Mouse (Mus musculus) heart, embryonic 15.5 days (tissue): ENCODE measurements around the gene Lmod2. TPM values are rescaled to one million over a fixed set of nuclear protein-coding genes. Genes with fewer than 3 reads are reported as not detected.

Experiments
- ATAC-seq: fragments of 200-750 bp; cut with Nextera tagmentation; replicated peaks from 2 replicates; pipeline ENCODE4 v1.8.0; 2017; ENCODE audit warnings: low read depth, moderate TSS enrichment; ENCODE audit not compliant: insufficient number of reproducible peaks, insufficient read depth, low FRiP score
- H3K27ac ChIP-seq: fragments of 300-500 bp; sonication (generic); 2 replicates; pipeline ENCODE4 v1.5.1; 2015; ENCODE audit warnings: mild to moderate bottlenecking, inconsistent platforms
- H3K27me3 ChIP-seq: fragments of 300-500 bp; sonication (generic); 2 replicates; pipeline ENCODE4 v1.6.1; 2015; ENCODE audit warnings: inconsistent platforms
- H3K36me3 ChIP-seq: fragments of 300-500 bp; sonication (generic); 2 replicates; pipeline ENCODE4 v1.6.1; 2015; ENCODE audit warnings: mild to moderate bottlenecking, inconsistent platforms
- H3K4me1 ChIP-seq: fragments of 300-500 bp; sonication (generic); replicated peaks from 2 replicates; pipeline ENCODE4 v1.6.1; 2015; ENCODE audit warnings: inconsistent platforms
- H3K4me2 ChIP-seq: fragments of 300-500 bp; sonication (generic); 2 replicates; pipeline ENCODE4 v1.6.1; 2015; ENCODE audit warnings: inconsistent platforms, mild to moderate bottlenecking, moderate library complexity
- H3K4me3 ChIP-seq: fragments of 300-500 bp; sonication (generic); 2 replicates; pipeline ENCODE4 v1.5.1; 2015; ENCODE audit warnings: mild to moderate bottlenecking, inconsistent platforms
- H3K9ac ChIP-seq: fragments of 300-500 bp; sonication (generic); 2 replicates; pipeline ENCODE4 v1.6.1; 2015; ENCODE audit warnings: mild to moderate bottlenecking, inconsistent platforms
- H3K9me3 ChIP-seq: fragments of 300-500 bp; sonication (generic); replicated peaks from 2 replicates; pipeline ENCODE4 v1.6.1; 2016; ENCODE audit warnings: inconsistent platforms
- WGBS: fragments of 180-500 bp; shearing (Covaris S2); methylation state at CpG from one replicate; pipeline ENCODE4 v1.1.7; 2015; ENCODE audit warnings: mixed read lengths; 5-methylcytosine and 5-hydroxymethylcytosine counted together
- polyA plus RNA-seq: library from polyadenylated mRNA; unstranded; fragments of >200 nt; fragmentation: Nextera tagmentation; extraction: Ambion mirVana; gene quantifications from 2 replicates; pipeline ENCODE4 v1.2.1, GENCODE M21; 2015

Gene Lmod2
- polyA plus RNA-seq, 1 experiment from 2014 or later, result 51.2 TPM

DNA sequence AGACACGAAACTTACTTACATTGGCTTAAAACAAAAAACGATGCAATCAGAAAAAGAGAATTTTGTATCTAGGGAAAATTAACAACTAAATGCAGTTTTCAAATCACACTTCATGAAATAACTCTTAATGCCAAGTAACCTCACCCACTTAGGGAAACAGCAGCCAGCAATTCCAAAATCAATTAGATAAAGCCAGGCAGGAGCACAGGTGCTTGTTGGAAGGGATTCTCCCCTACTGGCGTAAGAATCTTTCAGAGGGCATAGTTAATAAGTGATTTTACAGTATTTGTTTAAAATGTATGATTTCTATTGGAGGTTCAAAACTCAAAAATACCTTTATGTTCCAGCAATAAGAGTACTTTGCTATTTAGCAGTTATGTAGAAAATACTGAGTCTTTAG lies 45.4 kb downstream of the Lmod2 start:
- H3K36me3 ChIP-seq, result no peaks in the 10 kb centered on the region
- no peak for ATAC-seq
- H3K27me3 ChIP-seq, result no peaks in the 10 kb centered on the region
- H3K4me3 ChIP-seq, result no peak overlapping the region
- 94% methylated on average over 3 of the region's 3 CpGs for WGBS
- no peak overlapping the region for H3K9ac ChIP-seq
- H3K4me1 ChIP-seq, result peaks cover 2% of the 10 kb centered on the region; the same call in 1 of the 2 replicates
- H3K4me2 ChIP-seq, result no peak overlapping the region
- no peak overlapping the region for H3K27ac ChIP-seq
- H3K9me3 ChIP-seq, result no peaks in the 10 kb centered on the region

DNA sequence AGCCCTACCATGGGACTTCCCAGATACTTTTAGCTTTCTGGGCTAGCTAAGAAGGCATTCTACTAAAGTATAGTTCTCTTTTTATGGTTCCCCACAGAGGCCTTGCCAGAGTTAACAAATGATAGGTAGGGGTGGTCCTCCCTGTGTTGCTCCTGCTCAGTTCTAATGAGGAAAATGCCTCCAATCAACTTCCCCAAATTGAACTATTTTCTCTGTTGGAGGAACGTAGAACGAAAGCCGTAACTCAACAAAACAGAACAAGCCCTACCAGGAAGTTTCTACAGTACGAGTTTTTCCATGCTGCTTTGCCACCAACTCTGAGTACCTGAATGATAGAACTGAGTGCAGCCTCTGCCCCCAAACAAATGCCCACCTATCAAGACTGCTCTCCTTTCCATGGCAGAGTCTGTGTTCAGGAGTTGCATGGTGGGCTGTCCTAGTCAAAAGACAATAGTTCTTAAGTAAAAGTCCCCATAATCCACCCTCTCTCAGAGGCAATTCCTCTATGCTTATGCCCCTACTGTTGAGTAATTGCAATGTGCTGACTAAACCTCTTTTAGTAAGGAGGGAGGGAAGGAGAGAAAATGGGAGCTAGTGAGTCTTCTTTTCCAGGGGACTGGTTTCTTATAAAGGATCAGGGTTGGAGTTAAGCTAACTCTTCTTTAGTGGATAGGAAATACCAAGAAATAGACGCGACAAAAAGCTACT lies 47.9 kb downstream of the Lmod2 start:
- no peak for ATAC-seq
- Histone ChIP-seq H3K4me3 (no peak overlapping the region), H3K27me3 (no peaks in the 10 kb centered on the region), H3K4me1 (peaks cover 2% of the 10 kb centered on the region; the same call in 1 of the 2 replicates), H3K36me3 (no peaks in the 10 kb centered on the region), H3K9me3 (no peaks in the 10 kb centered on the region), H3K9ac (no peak overlapping the region), H3K27ac (no peak overlapping the region), H3K4me2 (no peak overlapping the region)
- 89% methylated on average over 6 of the region's 6 CpGs for WGBS

DNA sequence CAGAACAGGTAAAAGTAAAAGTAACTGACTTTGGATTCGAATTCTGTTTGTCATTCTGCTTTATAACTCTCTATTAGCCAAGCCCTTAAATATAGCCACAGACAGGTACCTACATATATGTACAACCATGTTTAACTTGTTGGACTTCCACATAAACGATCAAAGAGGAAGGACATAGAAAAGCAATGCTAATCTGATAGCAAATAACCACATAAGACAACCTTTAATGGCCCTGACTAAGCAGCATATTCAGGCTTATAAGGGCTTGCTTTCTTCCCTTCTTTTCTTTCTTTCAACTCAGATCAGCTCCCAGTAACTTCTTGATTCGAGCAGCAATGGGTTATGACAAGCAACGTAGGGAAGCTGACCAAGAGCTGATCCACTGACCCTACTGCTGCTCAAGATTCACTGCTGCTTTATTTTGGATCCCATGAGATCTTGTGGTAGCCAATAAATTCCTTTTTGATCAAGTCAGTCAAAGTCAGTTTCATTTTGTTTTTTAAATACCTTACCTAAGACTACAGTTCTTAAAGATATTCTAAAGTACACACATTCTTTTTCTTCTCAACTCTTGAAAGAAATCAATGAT lies 49.6 kb downstream of the Lmod2 start:
- Histone ChIP-seq H3K9ac (no peak overlapping the region), H3K27me3 (no peaks in the 10 kb centered on the region), H3K9me3 (no peaks in the 10 kb centered on the region), H3K4me1 (peaks cover 10% of the 10 kb centered on the region), H3K36me3 (no peaks in the 10 kb centered on the region), H3K4me2 (no peak overlapping the region), H3K27ac (no peak overlapping the region), H3K4me3 (no peak overlapping the region)
- no peak for ATAC-seq
- WGBS, result 72% methylated on average over 4 of the region's 4 CpGs

DNA sequence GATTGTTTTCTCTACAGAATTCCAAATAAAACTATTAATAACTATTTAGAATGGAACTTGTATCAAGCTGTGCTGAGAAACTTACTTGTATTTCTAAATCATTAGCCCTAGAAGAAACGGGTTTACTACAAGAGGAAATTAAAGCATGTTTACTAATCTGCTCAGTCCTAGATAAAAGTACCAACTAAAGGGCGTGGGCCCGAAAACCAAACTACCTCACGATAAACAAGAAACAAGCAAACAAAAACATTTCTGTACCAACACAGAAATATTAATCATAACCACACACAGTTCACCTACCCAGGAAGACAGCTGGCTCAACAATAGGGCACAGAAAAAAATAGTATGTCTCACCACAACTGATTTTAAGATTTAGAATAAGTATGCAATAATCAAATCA lies 50.8 kb downstream of the Lmod2 start:
- Histone ChIP-seq H3K9ac (no peak overlapping the region), H3K27me3 (no peaks in the 10 kb centered on the region), H3K27ac (no peak overlapping the region), H3K9me3 (no peaks in the 10 kb centered on the region), H3K4me1 (peaks cover 10% of the 10 kb centered on the region), H3K4me3 (no peak overlapping the region), H3K4me2 (no peak overlapping the region), H3K36me3 (no peaks in the 10 kb centered on the region)
- no peak for ATAC-seq
- 82% methylated on average over 4 of the region's 4 CpGs for WGBS

DNA sequence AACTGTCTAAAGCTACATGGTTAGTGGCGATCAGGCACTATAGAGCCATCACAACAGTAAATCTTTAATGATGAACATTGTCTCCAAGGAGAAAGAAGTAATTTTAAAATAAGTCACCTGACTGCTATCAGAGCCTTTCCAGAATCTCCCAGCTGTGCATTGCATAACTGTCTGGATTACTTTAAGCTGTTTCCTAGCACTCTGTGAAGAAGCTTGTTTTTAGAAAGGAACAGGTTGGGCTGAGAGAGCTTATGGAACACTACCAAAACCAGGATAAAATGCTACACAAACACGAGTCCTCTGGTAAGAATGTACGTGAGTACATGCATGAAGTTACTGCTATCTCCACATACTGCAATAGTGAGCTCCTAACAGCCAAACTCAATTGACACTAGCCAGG lies 53.2 kb downstream of the Lmod2 start:
- H3K27ac ChIP-seq, result no peak overlapping the region
- peaks cover 10% of the 10 kb centered on the region for H3K4me1 ChIP-seq
- H3K27me3 ChIP-seq, result no peaks in the 10 kb centered on the region
- no peak overlapping the region for H3K9ac ChIP-seq
- no peaks in the 10 kb centered on the region for H3K9me3 ChIP-seq
- 65% methylated on average over 3 of the region's 3 CpGs for WGBS
- H3K4me2 ChIP-seq, result no peak overlapping the region
- no peak for ATAC-seq
- no peaks in the 10 kb centered on the region for H3K36me3 ChIP-seq
- no peak overlapping the region for H3K4me3 ChIP-seq

DNA sequence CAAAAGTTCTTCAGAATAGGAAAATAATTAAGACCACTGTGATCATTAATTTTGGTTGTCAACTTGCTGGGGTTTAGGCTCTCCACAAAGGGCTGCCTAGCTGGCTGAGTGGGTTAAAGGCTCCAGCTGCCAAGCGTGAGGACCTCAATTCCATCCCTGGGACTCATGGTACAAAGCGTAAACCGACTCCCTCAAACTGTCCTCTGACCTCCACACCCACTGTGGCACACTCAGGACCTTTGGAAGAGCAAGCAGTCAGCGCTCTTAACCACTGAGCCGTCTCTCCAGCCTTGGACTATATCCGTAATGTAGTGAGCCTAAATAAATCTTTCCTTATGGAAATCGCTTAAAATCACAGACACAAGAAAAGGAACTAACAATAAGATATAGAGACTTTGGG lies 54.0 kb downstream of the Lmod2 start:
- no peaks in the 10 kb centered on the region for H3K27me3 ChIP-seq
- no peak for ATAC-seq
- no peaks in the 10 kb centered on the region for H3K9me3 ChIP-seq
- no peak overlapping the region for H3K27ac ChIP-seq
- H3K4me1 ChIP-seq, result peaks cover 15% of the 10 kb centered on the region
- no peak overlapping the region for H3K4me2 ChIP-seq
- no peak overlapping the region for H3K9ac ChIP-seq
- H3K4me3 ChIP-seq, result no peak overlapping the region
- no peaks in the 10 kb centered on the region for H3K36me3 ChIP-seq
- 82% methylated on average over 7 of the region's 7 CpGs for WGBS

Other genes with a start within 250 kb of the Lmod2 start
- gene Iqub, start 82.7 kb upstream of the Lmod2 start, polyA plus RNA-seq, result 0.28 and 0.29 TPM in 2 replicates
- 599 and 895 TPM in 2 replicates for gene Ndufa5, start 69.7 kb upstream of the Lmod2 start, polyA plus RNA-seq
- gene Asb15, start 69.6 kb upstream of the Lmod2 start, polyA plus RNA-seq, result 0.32 and 0.48 TPM in 2 replicates
- 48.7 and 53.3 TPM in 2 replicates for gene Wasl, start 67.2 kb downstream of the Lmod2 start, polyA plus RNA-seq
- gene Hyal6, start 135.5 kb downstream of the Lmod2 start, polyA plus RNA-seq, result not detected in 2 replicates
- gene Hyal4, start 150.6 kb downstream of the Lmod2 start, polyA plus RNA-seq, result not detected in 2 replicates
- gene Spam1, start 193.4 kb downstream of the Lmod2 start, polyA plus RNA-seq, result not detected in 2 replicates